Mouse (Mus musculus): ENCODE measurements around the gene Acin1. TPM values are rescaled to one million over a fixed set of nuclear protein-coding genes. Genes with fewer than 3 reads are reported as not detected.

Gene Acin1
- total and polyA plus RNA-seq, 2 experiments, result 39.7 to 49.1 TPM

GRCm38 (mm10) chr14:54720041-54720440 lies 33.3 kb upstream of the Acin1 start:
- Histone ChIP-seq H3K4me3 (ENCODE audit: insufficient read depth, low read depth, low read length) (no peak overlapping the region; the same call in 1 of the 2 replicates), H3K79me2 (ENCODE audit: control insufficient read depth, insufficient read depth, low read length) (no peaks in the 10 kb centered on the region), H3K36me3 (ENCODE audit: control insufficient read depth, insufficient read depth, low read length) (no peaks in the 10 kb centered on the region), H3K4me1 (ENCODE audit: control insufficient read depth, insufficient read depth, low read length) (peaks cover 7% of the 10 kb centered on the region; the same call in 1 of the 2 replicates), H3K9ac (ENCODE audit: low read depth, low read length) (no peak overlapping the region), H3K27ac (replicated peaks; ENCODE audit: insufficient read depth, low read depth, low read length) (peak overlapping the region; percentile 47; the same call in 1 of the 2 replicates), H3K27me3 (ENCODE audit: control insufficient read depth, insufficient read depth, low read length) (no peaks in the 10 kb centered on the region)
- TF ChIP-seq CTCF (IDR thresholded peaks at IDR 0.05; ENCODE audit: low read depth, low read length) (no peak), POLR2A (IDR thresholded peaks at IDR 0.05; ENCODE audit: extremely low read depth, insufficient read depth, low read length) (no peak)
- WGBS, result 30% methylated on average over 11 of the region's 11 CpGs
- DNase-seq (ENCODE audit: extremely low read depth, low read depth, low spot score), result peak; percentile 98

- Histone ChIP-seq H3K27ac (replicated peaks; ENCODE audit: insufficient read depth, low read depth, low read length) (no peak overlapping the region), H3K4me3 (ENCODE audit: insufficient read depth, low read depth, low read length) (no peak overlapping the region), H3K4me1 (ENCODE audit: control insufficient read depth, insufficient read depth, low read length) (peaks cover 5% of the 10 kb centered on the region; the same call in 1 of the 2 replicates), H3K9ac (ENCODE audit: low read depth, low read length) (no peak overlapping the region), H3K36me3 (ENCODE audit: control insufficient read depth, insufficient read depth, low read length) (no peaks in the 10 kb centered on the region), H3K79me2 (ENCODE audit: control insufficient read depth, insufficient read depth, low read length) (no peaks in the 10 kb centered on the region), H3K27me3 (ENCODE audit: control insufficient read depth, insufficient read depth, low read length) (no peaks in the 10 kb centered on the region)
- 82% methylated on average over 1 of the region's 1 CpGs for WGBS
- DNase-seq (ENCODE audit: extremely low read depth, low read depth, low spot score), result no peak
- TF ChIP-seq POLR2A (IDR thresholded peaks at IDR 0.05; ENCODE audit: extremely low read depth, insufficient read depth, low read length) (no peak), CTCF (IDR thresholded peaks at IDR 0.05; ENCODE audit: low read depth, low read length) (no peak)
Observed at GRCm38 (mm10) chr14:54715402-54715801, 28.7 kb upstream of the Acin1 start.

- DNase-seq (ENCODE audit: extremely low read depth, low read depth, low spot score), result no peak
- no peak for TF ChIP-seq CTCF (IDR thresholded peaks at IDR 0.05; ENCODE audit: low read depth, low read length)
- TF ChIP-seq POLR2A (IDR thresholded peaks at IDR 0.05; ENCODE audit: extremely low read depth, insufficient read depth, low read length), result no peak
- no peak overlapping the region for H3K4me3 ChIP-seq (ENCODE audit: insufficient read depth, low read depth, low read length)
- no peak overlapping the region for H3K27ac ChIP-seq (replicated peaks; ENCODE audit: insufficient read depth, low read depth, low read length)
- WGBS, result 7% methylated on average over 15 of the region's 15 CpGs
- H3K79me2 ChIP-seq (ENCODE audit: control insufficient read depth, insufficient read depth, low read length), result no peaks in the 10 kb centered on the region
- no peak overlapping the region for H3K9ac ChIP-seq (ENCODE audit: low read depth, low read length)
- H3K27me3 ChIP-seq (ENCODE audit: control insufficient read depth, insufficient read depth, low read length), result no peaks in the 10 kb centered on the region
- H3K4me1 ChIP-seq (ENCODE audit: control insufficient read depth, insufficient read depth, low read length), result peaks cover 3% of the 10 kb centered on the region; the same call in 1 of the 2 replicates
- H3K36me3 ChIP-seq (ENCODE audit: control insufficient read depth, insufficient read depth, low read length), result no peaks in the 10 kb centered on the region
Observed at GRCm38 (mm10) chr14:54714617-54715081, 27.9 kb upstream of the Acin1 start.

- DNase-seq (ENCODE audit: extremely low read depth, low read depth, low spot score), result peak; percentile 60
- under 1% methylated on average over 13 of the region's 13 CpGs for WGBS
Observed at GRCm38 (mm10) chr14:54714121-54714520, 27.4 kb upstream of the Acin1 start.

GRCm38 (mm10) chr14:54712861-54713260 lies 26.1 kb upstream of the Acin1 start:
- H3K9ac ChIP-seq (ENCODE audit: low read depth, low read length), result no peak overlapping the region
- no peak overlapping the region for H3K4me3 ChIP-seq (ENCODE audit: insufficient read depth, low read depth, low read length)
- TF ChIP-seq POLR2A (IDR thresholded peaks at IDR 0.05; ENCODE audit: extremely low read depth, insufficient read depth, low read length) (no peak), CTCF (IDR thresholded peaks at IDR 0.05; ENCODE audit: low read depth, low read length) (no peak)
- peaks cover 3% of the 10 kb centered on the region; the same call in 1 of the 2 replicates for H3K4me1 ChIP-seq (ENCODE audit: control insufficient read depth, insufficient read depth, low read length)
- no peaks in the 10 kb centered on the region for H3K79me2 ChIP-seq (ENCODE audit: control insufficient read depth, insufficient read depth, low read length)
- H3K27me3 ChIP-seq (ENCODE audit: control insufficient read depth, insufficient read depth, low read length), result no peaks in the 10 kb centered on the region
- no peaks in the 10 kb centered on the region for H3K36me3 ChIP-seq (ENCODE audit: control insufficient read depth, insufficient read depth, low read length)
- DNase-seq (ENCODE audit: extremely low read depth, low read depth, low spot score), result no peak
- peak overlapping the region; percentile 40; the same call in 1 of the 2 replicates for H3K27ac ChIP-seq (replicated peaks; ENCODE audit: insufficient read depth, low read depth, low read length)
- 70% methylated on average over 8 of the region's 8 CpGs for WGBS

More at GRCm38 (mm10) chr14:54714121-54714520, 27.4 kb upstream of the Acin1 start:
- Histone ChIP-seq H3K4me1 (ENCODE audit: control insufficient read depth, insufficient read depth, low read length) (peaks cover 3% of the 10 kb centered on the region; the same call in 1 of the 2 replicates), H3K36me3 (ENCODE audit: control insufficient read depth, insufficient read depth, low read length) (no peaks in the 10 kb centered on the region), H3K27ac (replicated peaks; ENCODE audit: insufficient read depth, low read depth, low read length) (no peak overlapping the region), H3K4me3 (ENCODE audit: insufficient read depth, low read depth, low read length) (peak overlapping the region; percentile 25; the same call in 1 of the 2 replicates), H3K9ac (ENCODE audit: low read depth, low read length) (peak overlapping the region; percentile 51; the same call in 1 of the 2 replicates), H3K27me3 (ENCODE audit: control insufficient read depth, insufficient read depth, low read length) (no peaks in the 10 kb centered on the region), H3K79me2 (ENCODE audit: control insufficient read depth, insufficient read depth, low read length) (no peaks in the 10 kb centered on the region)
- TF ChIP-seq CTCF (IDR thresholded peaks at IDR 0.05; ENCODE audit: low read depth, low read length) (peak; percentile 12; the same call in 1 of the 2 replicates), POLR2A (IDR thresholded peaks at IDR 0.05; ENCODE audit: extremely low read depth, insufficient read depth, low read length) (no peak)

- peaks cover 3% of the 10 kb centered on the region; the same call in 1 of the 2 replicates for H3K4me1 ChIP-seq (ENCODE audit: control insufficient read depth, insufficient read depth, low read length)
- peak within 1 kb of the TSS; percentile 40; the same call in 1 of the 2 replicates for H3K27ac ChIP-seq (replicated peaks; ENCODE audit: insufficient read depth, low read depth, low read length)
- WGBS, result 80% methylated on average over 7 of the region's 7 CpGs
- no peaks in the 10 kb centered on the region for H3K27me3 ChIP-seq (ENCODE audit: control insufficient read depth, insufficient read depth, low read length)
- no peak within 1 kb of the TSS for H3K9ac ChIP-seq (ENCODE audit: low read depth, low read length)
- no peak for DNase-seq (ENCODE audit: extremely low read depth, low read depth, low spot score)
- no peak for TF ChIP-seq CTCF (IDR thresholded peaks at IDR 0.05; ENCODE audit: low read depth, low read length)
- no peaks in the 10 kb centered on the region for H3K79me2 ChIP-seq (ENCODE audit: control insufficient read depth, insufficient read depth, low read length)
- H3K36me3 ChIP-seq (ENCODE audit: control insufficient read depth, insufficient read depth, low read length), result no peaks in the 10 kb centered on the region
- H3K4me3 ChIP-seq (ENCODE audit: insufficient read depth, low read depth, low read length), result no peak within 1 kb of the TSS
Observed at GRCm38 (mm10) chr14:54712074-54712473, 25.3 kb upstream of the Acin1 start, which contains the start of gene Cebpe. Gene Cebpe, minus strand, starts transcription at chr14:54712174.
